Mouse (Mus musculus) CH12.LX (cell line): ENCODE measurements around the gene Rnf182. TPM values are rescaled to one million over a fixed set of nuclear protein-coding genes. Genes with fewer than 3 reads are reported as not detected.

Source experiments
- DNase-seq: peaks from one replicate; pipeline ENCODE4 v3.0.0-alpha.2; 2013; ENCODE audit errors: extremely low read depth
- H3K27ac ChIP-seq: 2 replicates; pipeline ENCODE4 v1.5.1; 2012; ENCODE audit warnings: low read depth, mild to moderate bottlenecking, control low read depth, moderate library complexity; ENCODE audit not compliant: insufficient read depth
- H3K27me3 ChIP-seq: replicated peaks from 2 replicates; pipeline ENCODE3; 2012; ENCODE audit warnings: inconsistent platforms
- H3K36me3 ChIP-seq, 2 experiments: replicated peaks in 1 of 2; 2 replicates each; pipeline versions ENCODE3 to v1.6.1; 2012; ENCODE audit warnings: inconsistent platforms in 1 of 2, low read length in 1 of 2, mild to moderate bottlenecking in 1 of 2, mixed read lengths in 1 of 2, moderate library complexity in 1 of 2; ENCODE audit not compliant: control insufficient read depth in 1 of 2, insufficient read depth in 1 of 2
- H3K4me1 ChIP-seq, 2 experiments: 2 replicates each; pipeline ENCODE4 v1.6.1; 2012; ENCODE audit warnings: inconsistent platforms in 1 of 2, moderate library complexity in 1 of 2; ENCODE audit not compliant: insufficient read depth in 2 of 2, control insufficient read depth in 1 of 2
- H3K4me2 ChIP-seq: 2 replicates; pipeline ENCODE4 v1.6.1; 2012; ENCODE audit warnings: low read depth, mild to moderate bottlenecking, control low read depth; ENCODE audit not compliant: poor library complexity, insufficient read depth, severe bottlenecking
- H3K4me3 ChIP-seq, 3 experiments: fragments of 150-350 bp in 1 of 3; sonication (generic) in 1 of 3; replicated peaks in 1 of 3; 2 replicates each; pipeline versions ENCODE3 to v1.5.1; 2011 to 2012; ENCODE audit warnings: low read depth in 2 of 3, low read length in 2 of 3, mild to moderate bottlenecking in 2 of 3, moderate library complexity in 2 of 3, control low read depth in 1 of 3, improper control_type of control experiment in 1 of 3, inconsistent platforms in 1 of 3, mixed read lengths in 1 of 3; ENCODE audit not compliant: poor library complexity in 1 of 3
- H3K79me2 ChIP-seq: replicated peaks from 2 replicates; pipeline ENCODE4 v1.6.1; 2012; ENCODE audit warnings: mild to moderate bottlenecking, moderate library complexity; ENCODE audit not compliant: control insufficient read depth, poor library complexity, insufficient read depth, severe bottlenecking; ENCODE audit errors: extremely low read depth
- H3K9ac ChIP-seq: 2 replicates; pipeline ENCODE4 v1.6.1; 2012; ENCODE audit warnings: low read depth, mild to moderate bottlenecking, control low read depth, moderate library complexity; ENCODE audit not compliant: insufficient read depth
- H3K9me3 ChIP-seq: replicated peaks from 2 replicates; pipeline ENCODE3; 2012; ENCODE audit warnings: low read length, inconsistent platforms, mixed read lengths
- CHD1 ChIP-seq: IDR thresholded peaks from 2 replicates; pipeline ENCODE4 v1.6.1; 2012; ENCODE audit warnings: low read depth, low read length, improper control_type of control experiment, inconsistent platforms
- CTCF ChIP-seq, 2 experiments: IDR thresholded peaks in 1 of 2; conservative IDR thresholded peaks in 1 of 2; 2 replicates each; pipeline ENCODE4 v1.5.1; 2011 to 2012; ENCODE audit warnings: low read depth in 2 of 2, low read length in 2 of 2, improper control_type of control experiment in 1 of 2, inconsistent platforms in 1 of 2, mild to moderate bottlenecking in 1 of 2, moderate library complexity in 1 of 2
- ELF1 ChIP-seq: IDR thresholded peaks from 2 replicates; pipeline ENCODE4 v1.6.1; 2014; ENCODE audit warnings: low read depth, mild to moderate bottlenecking, inconsistent platforms, low read length, improper control_type of control experiment
- EP300 ChIP-seq: IDR thresholded peaks from 2 replicates; pipeline ENCODE4 v1.6.1; 2011; ENCODE audit warnings: low read length, improper control_type of control experiment
- IRF4 ChIP-seq: IDR thresholded peaks from 2 replicates; pipeline ENCODE4 v1.6.1; 2014; ENCODE audit warnings: low read depth, mild to moderate bottlenecking, inconsistent platforms, low read length, improper control_type of control experiment
- JUN ChIP-seq: IDR thresholded peaks from 2 replicates; pipeline ENCODE4 v1.6.1; 2011; ENCODE audit warnings: low read depth, mild to moderate bottlenecking, low read length, improper control_type of control experiment, moderate library complexity; ENCODE audit not compliant: insufficient read depth
- JUND ChIP-seq: conservative IDR thresholded peaks from 2 replicates; pipeline ENCODE4 v1.6.1; 2011; ENCODE audit warnings: low read depth, low read length, improper control_type of control experiment
- KAT2A ChIP-seq: IDR thresholded peaks from 2 replicates; pipeline ENCODE4 v1.6.1; 2012; ENCODE audit warnings: low read length, improper control_type of control experiment, inconsistent platforms; ENCODE audit not compliant: insufficient replicate concordance
- MAFK ChIP-seq: IDR thresholded peaks from 2 replicates; pipeline ENCODE4 v1.6.1; 2011; ENCODE audit warnings: low read length, improper control_type of control experiment; ENCODE audit not compliant: insufficient replicate concordance
- MAX ChIP-seq: IDR thresholded peaks from 2 replicates; pipeline ENCODE4 v1.6.1; 2011; ENCODE audit warnings: low read length, improper control_type of control experiment
- MAZ ChIP-seq: IDR thresholded peaks from 2 replicates; pipeline ENCODE4 v1.6.1; 2012; ENCODE audit warnings: low read depth, mild to moderate bottlenecking, inconsistent platforms, low read length, improper control_type of control experiment, moderate library complexity
- MXI1 ChIP-seq: IDR thresholded peaks from 2 replicates; pipeline ENCODE4 v1.6.1; 2011; ENCODE audit warnings: mild to moderate bottlenecking, low read depth, low read length, improper control_type of control experiment
- MYC ChIP-seq: IDR thresholded peaks from 2 replicates; pipeline ENCODE4 v1.6.1; 2011; ENCODE audit warnings: low read depth, mild to moderate bottlenecking, improper control_type of control experiment, low read length
- NRF1 ChIP-seq: IDR thresholded peaks from 2 replicates; pipeline ENCODE4 v1.6.1; 2014; ENCODE audit warnings: low read depth, mild to moderate bottlenecking, inconsistent platforms, low read length, improper control_type of control experiment, moderate library complexity
- RCOR1 ChIP-seq: conservative IDR thresholded peaks from 2 replicates; pipeline ENCODE4 v1.6.1; 2012; ENCODE audit warnings: low read depth, mild to moderate bottlenecking, inconsistent platforms, low read length, improper control_type of control experiment
- SMC3 ChIP-seq: IDR thresholded peaks from 2 replicates; pipeline ENCODE4 v1.6.1; 2011; ENCODE audit warnings: low read depth, low read length, improper control_type of control experiment
- ZMIZ1 ChIP-seq: IDR thresholded peaks from 2 replicates; pipeline ENCODE4 v1.6.1; 2012; ENCODE audit warnings: low read depth, mild to moderate bottlenecking, inconsistent platforms, low read length, improper control_type of control experiment
- ZNF384 ChIP-seq: IDR thresholded peaks from 2 replicates; pipeline ENCODE4 v1.6.1; 2012; ENCODE audit warnings: low read depth, low read length, improper control_type of control experiment, inconsistent platforms
- dilution Hi-C: fragments of 300-500 bp; cut with MboI; formaldehyde crosslinking; loops from 2 replicates; pipeline ENCODE4 v1.14.3; 2020; ENCODE audit warnings: low sequenced_read_pairs; ENCODE audit not compliant: extremely low pct_unique_long_range_greater_than_20kb, extremely low pct_ligation_motif_present
- in situ Hi-C: fragments of 300-500 bp; cut with MboI; formaldehyde crosslinking; loops from 3 replicates; pipeline ENCODE4 v1.14.3; 2019; ENCODE audit warnings: low sequenced_read_pairs, low pct_ligation_motif_present, low pct_unique_long_range_greater_than_20kb, mixed read lengths
- polyA plus RNA-seq: library from polyadenylated mRNA; unstranded; fragments of >175 nt; gene quantifications from 2 replicates; pipeline ENCODE4 v1.2.1, GENCODE M21; 2012; ENCODE audit warnings: low read depth; ENCODE audit not compliant: insufficient read length
- total RNA-seq, 2 experiments: library from RNA; depleted of rRNA; stranded (reverse); fragments of 300-350 nt in 1 of 2; fragments of >200 nt in 1 of 2; gene quantifications; 2 replicates each; pipeline ENCODE4 v1.2.3; 2012 to 2014

Gene Rnf182
- total and polyA plus RNA-seq, 3 experiments = not detected

DNA sequence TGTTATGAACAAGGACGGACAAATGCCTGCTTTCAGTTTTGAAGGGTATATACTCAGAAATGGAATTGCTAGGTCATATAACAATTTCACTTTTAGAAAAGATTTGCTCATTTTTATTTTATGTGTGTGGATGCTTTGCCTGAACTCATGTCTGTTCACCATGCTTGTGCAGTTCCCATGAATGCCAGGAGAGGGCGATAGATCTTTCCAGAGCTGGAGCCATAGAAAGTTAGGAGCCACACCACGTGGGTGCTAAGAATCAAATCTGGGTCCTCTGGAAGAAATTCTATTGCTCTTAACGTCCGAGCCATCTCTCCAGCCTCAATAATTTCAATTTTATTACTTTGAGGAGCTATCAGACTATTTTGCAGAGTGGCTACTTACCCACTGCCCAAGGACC, 38.3 kb upstream of the Rnf182 start:
- no peaks in the 10 kb centered on the region for H3K79me2 ChIP-seq
- H3K4me2 ChIP-seq = no peak overlapping the region
- no peaks in the 10 kb centered on the region for H3K36me3 ChIP-seq
- no peaks in the 10 kb centered on the region for H3K9me3 ChIP-seq
- dilution Hi-C loops = no loop called here
- peak; percentile 31 for DNase-seq
- no peak overlapping the region for H3K9ac ChIP-seq
- no peak overlapping the region for H3K27ac ChIP-seq
- no peaks in the 10 kb centered on the region for H3K27me3 ChIP-seq
- H3K4me3 ChIP-seq = no peak overlapping the region
- in situ Hi-C loops = no loop called here
- no peaks in the 10 kb centered on the region; a peak in 1 of 4 replicates for H3K4me1 ChIP-seq
- 0 out of 2 replicates have a peak, but pooled peaks have one; percentile 11 for TF ChIP-seq SMC3
- TF ChIP-seq KAT2A = no peak
- TF ChIP-seq CTCF (conservative IDR thresholded peaks at IDR 0.05 in 1 of 2, IDR thresholded peaks at IDR 0.05 in 1 of 2; ENCODE audit: low read depth in 2 of 2, low read length in 2 of 2) = peak; percentile 57 to 61; a peak in 3 of 4 replicates

DNA sequence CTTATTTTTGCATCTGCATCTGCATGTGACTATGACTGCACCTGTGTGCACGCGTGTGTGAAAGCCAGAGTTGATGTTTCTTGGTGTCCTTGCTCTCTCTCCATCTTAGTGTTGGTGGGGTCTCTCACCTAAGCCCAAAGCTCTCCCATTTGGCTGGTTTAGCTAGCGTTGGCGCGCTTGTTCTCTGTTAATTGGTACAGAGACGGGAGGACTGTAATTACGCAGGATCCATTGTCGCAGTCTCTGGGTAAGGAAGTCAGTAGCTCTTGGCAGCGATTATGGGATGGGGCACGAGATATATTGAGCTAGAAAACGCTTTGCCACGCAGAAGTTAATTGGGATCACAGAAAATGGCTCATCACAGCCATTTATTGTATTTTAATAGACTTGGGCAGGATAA, 37.7 kb upstream of the Rnf182 start:
- no peak overlapping the region for H3K9ac ChIP-seq
- H3K4me1 ChIP-seq = no peaks in the 10 kb centered on the region; a peak in 1 of 4 replicates
- no peak for TF ChIP-seq EP300
- TF ChIP-seq NRF1 = no peak
- no peak for TF ChIP-seq MAX
- no peak for TF ChIP-seq MXI1
- no peak for TF ChIP-seq RCOR1
- TF ChIP-seq ZNF384 = no peak
- no peak for TF ChIP-seq JUND
- no peak for TF ChIP-seq MAFK
- TF ChIP-seq MYC = no peak
- no peak for TF ChIP-seq ELF1
- no peak for TF ChIP-seq MAZ
- no peak for TF ChIP-seq CHD1
- TF ChIP-seq JUN = no peak
- TF ChIP-seq ZMIZ1 = no peak
- no peak for TF ChIP-seq IRF4
- H3K79me2 ChIP-seq = no peaks in the 10 kb centered on the region
- H3K9me3 ChIP-seq = no peaks in the 10 kb centered on the region
- DNase-seq = no peak
- in situ Hi-C loops = no loop called here
- no peaks in the 10 kb centered on the region for H3K36me3 ChIP-seq
- H3K27ac ChIP-seq = no peak overlapping the region
- dilution Hi-C loops = no loop called here
- no peaks in the 10 kb centered on the region for H3K27me3 ChIP-seq
- H3K4me2 ChIP-seq = no peak overlapping the region
- H3K4me3 ChIP-seq = no peak overlapping the region
